Mouse (Mus musculus): ENCODE results near the gene Ube2q1. TPM values are rescaled to one million over a fixed set of nuclear protein-coding genes. Genes with fewer than 3 reads are reported as not detected.
A peak's percentile ranks its signal among the peaks of the same experiment; 100 is the strongest.

Ube2q1 gene
- polyA plus RNA-seq, 1 experiment from 2014 or later = 3.3 TPM

DNA sequence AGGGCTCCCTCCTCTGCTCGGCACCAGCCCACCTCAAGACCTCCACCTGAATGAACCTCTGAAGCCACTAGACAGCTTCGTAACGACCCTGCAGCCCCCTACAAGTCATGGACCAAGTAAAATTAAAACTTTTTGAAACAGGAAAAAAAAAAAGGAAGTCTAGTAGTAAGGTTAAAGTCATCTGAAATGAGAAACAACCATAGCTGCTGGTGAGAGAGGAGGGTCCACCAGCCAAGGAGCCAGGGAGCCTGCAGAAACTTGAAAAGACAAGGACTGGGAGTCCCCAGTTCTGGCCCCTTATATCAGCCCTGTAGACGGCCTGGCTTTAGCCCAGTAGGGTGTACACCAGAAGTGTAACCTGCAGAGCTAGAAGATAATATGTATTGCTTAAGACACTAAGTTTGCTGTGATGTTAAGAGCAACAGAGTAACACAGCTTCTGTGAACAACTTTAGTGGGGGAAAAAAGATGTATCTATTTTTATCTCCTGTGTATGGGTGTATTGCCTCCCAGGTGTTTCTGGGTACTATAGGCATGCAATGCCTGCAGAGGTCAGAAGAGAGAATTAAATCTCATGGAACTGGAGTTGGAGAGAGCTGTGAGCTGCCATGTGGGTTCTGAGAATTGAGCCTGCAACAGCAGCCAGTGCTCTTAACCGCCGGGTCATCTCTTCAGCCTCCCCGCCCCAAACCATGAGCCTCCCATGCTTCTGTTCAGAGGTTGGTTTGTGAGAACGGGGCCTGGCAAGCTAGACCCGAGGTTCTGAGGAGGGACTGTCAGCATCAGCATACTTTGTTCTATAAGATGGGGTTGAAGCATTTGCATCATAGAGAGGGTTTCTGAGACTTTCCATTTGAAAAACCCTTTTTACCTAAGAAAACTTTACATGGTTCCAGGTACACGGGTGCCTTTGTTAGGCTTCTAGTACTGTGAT lies 48.4 kb downstream of the Ube2q1 start:
- peaks cover 18% of the 10 kb centered on the region for H3K4me1 ChIP-seq (ENCODE audit: control insufficient read depth, low read depth, low read length)
- no peak overlapping the region for H3K9ac ChIP-seq (ENCODE audit: low read depth, low read length)
- H3K27ac ChIP-seq (ENCODE audit: low read length) = no peak overlapping the region
- no peaks in the 10 kb centered on the region for H3K27me3 ChIP-seq (ENCODE audit: control insufficient read depth, insufficient read depth, low read depth, low read length)
- no peaks in the 10 kb centered on the region for H3K36me3 ChIP-seq (ENCODE audit: control insufficient read depth, insufficient read depth)
- 54% methylated on average over 10 of the region's 10 CpGs for WGBS (ENCODE audit: insufficient replicate concordance)
- H3K9me3 ChIP-seq (replicated peaks; ENCODE audit: control insufficient read depth, low read length) = no peaks in the 10 kb centered on the region
- H3K4me3 ChIP-seq (ENCODE audit: low read depth, low read length) = no peak overlapping the region
- no peak overlapping the region for H3K4me2 ChIP-seq (ENCODE audit: low read depth, low read length)
- ATAC-seq (ENCODE audit: low read depth) = no peak

DNA sequence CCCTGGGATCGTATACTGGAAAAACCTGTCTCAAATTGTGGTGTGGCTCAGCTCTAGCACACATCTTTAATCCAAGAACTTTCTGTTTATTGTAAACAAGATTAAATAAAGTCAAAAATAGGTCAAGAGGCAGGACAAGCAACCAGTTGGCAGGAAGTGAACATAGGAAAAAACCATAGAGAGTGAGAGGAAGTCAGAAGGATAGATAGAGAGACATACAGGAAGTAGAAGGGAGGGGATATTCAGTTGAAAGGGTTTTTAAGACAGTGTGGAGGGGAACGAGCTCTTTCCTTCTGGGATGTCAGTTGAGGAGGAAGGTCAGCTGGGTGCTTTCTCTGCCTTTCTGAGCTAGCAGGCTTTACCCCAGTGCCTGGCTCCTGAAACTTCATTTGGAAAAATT lies 50.2 kb downstream of the Ube2q1 start:
- H3K27ac ChIP-seq (ENCODE audit: low read length) = no peak overlapping the region
- H3K4me1 ChIP-seq (ENCODE audit: control insufficient read depth, low read depth, low read length) = peaks cover 18% of the 10 kb centered on the region
- no peaks in the 10 kb centered on the region for H3K36me3 ChIP-seq (ENCODE audit: control insufficient read depth, insufficient read depth)
- no peaks in the 10 kb centered on the region for H3K27me3 ChIP-seq (ENCODE audit: control insufficient read depth, insufficient read depth, low read depth, low read length)
- ATAC-seq (ENCODE audit: low read depth) = no peak
- no peak overlapping the region for H3K4me3 ChIP-seq (ENCODE audit: low read depth, low read length)
- no peak overlapping the region for H3K9ac ChIP-seq (ENCODE audit: low read depth, low read length)
- no peak overlapping the region for H3K4me2 ChIP-seq (ENCODE audit: low read depth, low read length)
- 49% methylated on average over 2 of the region's 2 CpGs for WGBS (ENCODE audit: insufficient replicate concordance)
- H3K9me3 ChIP-seq (replicated peaks; ENCODE audit: control insufficient read depth, low read length) = no peaks in the 10 kb centered on the region

DNA sequence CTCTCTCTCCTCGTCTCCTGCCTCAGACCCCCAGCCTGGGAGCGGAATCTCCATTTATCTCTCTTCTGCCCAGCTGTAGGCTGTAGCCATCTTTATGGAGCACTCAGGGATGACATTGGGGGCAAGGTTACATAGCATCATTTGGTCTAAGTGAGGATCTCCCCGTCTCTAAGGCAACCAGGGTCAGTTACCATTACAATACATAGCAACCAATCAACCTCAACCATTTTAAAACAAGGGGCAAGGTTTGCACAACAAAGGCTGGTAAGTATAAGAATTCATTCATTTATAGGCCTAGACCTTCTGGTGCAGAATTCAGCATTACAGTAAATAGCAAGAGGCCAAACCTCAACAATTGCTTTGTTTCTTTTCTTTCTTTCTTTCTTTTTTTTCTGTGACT lies 52.9 kb downstream of the Ube2q1 start:
- H3K4me1 ChIP-seq (ENCODE audit: control insufficient read depth, low read depth, low read length) = peaks cover 4% of the 10 kb centered on the region
- 56% methylated on average over 3 of the region's 3 CpGs for WGBS (ENCODE audit: insufficient replicate concordance)

DNA sequence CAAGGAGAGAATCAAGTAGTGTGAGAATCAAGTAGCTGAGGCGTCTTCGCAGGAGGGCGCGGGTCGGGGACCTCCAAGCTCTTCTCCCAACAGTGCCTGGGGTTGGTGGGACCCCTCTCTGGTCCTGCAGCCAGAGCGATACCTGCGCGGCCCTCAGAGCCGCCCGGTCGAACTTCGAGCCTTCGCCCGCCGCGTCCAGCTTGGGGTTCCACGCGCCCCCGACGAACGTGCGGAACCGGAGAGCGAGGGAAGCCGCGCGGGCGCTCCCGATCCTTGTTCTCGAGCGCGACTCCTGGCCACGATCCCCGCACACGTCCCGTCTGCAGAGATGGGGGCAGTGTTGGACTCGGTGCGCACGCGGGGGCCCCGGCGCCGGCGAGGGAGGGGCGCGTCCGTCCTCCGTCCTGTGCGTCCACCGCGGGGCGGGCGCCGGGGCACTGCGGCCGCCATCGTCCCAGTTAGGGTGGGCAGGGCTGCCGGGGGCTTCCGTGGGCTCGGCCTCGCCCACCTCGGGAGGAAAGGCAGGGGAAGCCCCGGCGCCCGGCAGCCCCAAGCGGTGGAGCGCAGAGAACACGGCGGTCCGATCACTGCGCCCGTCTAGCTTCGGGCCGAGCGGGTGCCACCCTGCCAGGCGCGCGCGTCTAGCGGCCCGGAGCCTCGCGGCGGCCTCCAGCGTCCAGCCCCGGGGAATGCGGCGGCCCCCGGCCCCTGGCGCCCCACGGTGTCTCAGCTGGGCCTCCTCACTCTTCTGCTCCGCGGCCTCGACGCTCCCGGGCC lies 57.6 kb downstream of the Ube2q1 start, which contains the start of gene She:
Gene She, plus strand, starts transcription at position 556 of the 777 bp plus-strand sequence.
- ATAC-seq (ENCODE audit: low read depth) = no peak
- Histone ChIP-seq H3K4me2 (ENCODE audit: low read depth, low read length) (peak within 1 kb of the TSS; percentile 41), H3K4me3 (ENCODE audit: low read depth, low read length) (peak within 1 kb of the TSS; percentile 43), H3K36me3 (ENCODE audit: control insufficient read depth, insufficient read depth) (no peaks in the 10 kb centered on the region), H3K4me1 (ENCODE audit: control insufficient read depth, low read depth, low read length) (peaks cover 3% of the 10 kb centered on the region), H3K27me3 (ENCODE audit: control insufficient read depth, insufficient read depth, low read depth, low read length) (peaks cover 59% of the 10 kb centered on the region), H3K27ac (ENCODE audit: low read length) (no peak within 1 kb of the TSS), H3K9me3 (replicated peaks; ENCODE audit: control insufficient read depth, low read length) (no peaks in the 10 kb centered on the region), H3K9ac (ENCODE audit: low read depth, low read length) (peak within 1 kb of the TSS; percentile 9; the same call in 1 of the 2 replicates)
- WGBS (ENCODE audit: insufficient replicate concordance) = 2% methylated on average over 81 of the region's 96 CpGs

More for the DNA sequence above, 52.9 kb downstream of the Ube2q1 start:
- H3K36me3 ChIP-seq (ENCODE audit: control insufficient read depth, insufficient read depth) = no peaks in the 10 kb centered on the region
- H3K4me2 ChIP-seq (ENCODE audit: low read depth, low read length) = no peak overlapping the region
- ATAC-seq (ENCODE audit: low read depth) = no peak
- no peak overlapping the region for H3K4me3 ChIP-seq (ENCODE audit: low read depth, low read length)
- no peak overlapping the region for H3K9ac ChIP-seq (ENCODE audit: low read depth, low read length)
- H3K27ac ChIP-seq (ENCODE audit: low read length) = no peak overlapping the region
- H3K27me3 ChIP-seq (ENCODE audit: control insufficient read depth, insufficient read depth, low read depth, low read length) = peaks cover 26% of the 10 kb centered on the region
- no peaks in the 10 kb centered on the region for H3K9me3 ChIP-seq (replicated peaks; ENCODE audit: control insufficient read depth, low read length)

Other genes with a start within 250 kb of the Ube2q1 start
- gene Adar, start 58.6 kb upstream of the Ube2q1 start, polyA plus RNA-seq (2015; fragmentation: Nextera tagmentation; extraction: Ambion mirVana) = 6.0 and 6.9 TPM in 2 replicates
- 0.15 and 0.26 TPM in 2 replicates for gene Chrnb2, start 9.0 kb upstream of the Ube2q1 start, polyA plus RNA-seq (2015; fragmentation: Nextera tagmentation; extraction: Ambion mirVana)
- 0.90 and 1.1 TPM in 2 replicates for gene She, start 57.8 kb downstream of the Ube2q1 start, polyA plus RNA-seq (2015; fragmentation: Nextera tagmentation; extraction: Ambion mirVana)
- gene Il6ra, start 139.6 kb downstream of the Ube2q1 start, polyA plus RNA-seq (2015; fragmentation: Nextera tagmentation; extraction: Ambion mirVana) = 5.9 and 7.1 TPM in 2 replicates
- 1.9 and 2.0 TPM in 2 replicates for gene Atp8b2, start 189.9 kb downstream of the Ube2q1 start, polyA plus RNA-seq (2015; fragmentation: Nextera tagmentation; extraction: Ambion mirVana)
- gene Hax1, start 225.2 kb downstream of the Ube2q1 start, polyA plus RNA-seq (2015; fragmentation: Nextera tagmentation; extraction: Ambion mirVana) = 121 and 123 TPM in 2 replicates